23 mouse cellular contexts compared by ENCODE assay signal in genomic region chr11:17853832-17854231, GRCm38 (mm10).
DNase-seq lines count a peak whose midpoint lies in the region; ATAC-seq and TF ChIP-seq lines count a peak whose summit lies in the region.
"Had no signal": no experiment of that assay in that cellular context is flagged by ENCODE, and none has a peak within 500 bp of the region (broad histone marks: within the 10 kb centered on the region; RNA-seq: fewer than 3 reads in every experiment).

No protein-coding gene starts in this region.

- H3K27ac ChIP-seq in heart, embryonic 10.5 days: no peak overlapping the region
- no peak overlapping the region for H3K27ac ChIP-seq in lung, postnatal 0 days (ENCODE audit: low read length)
- no peak overlapping the region for H3K27ac ChIP-seq in CH12.LX (ENCODE audit: insufficient read depth, low read depth)

- no peak for TF ChIP-seq POLR2A in lung, adult 2 months (IDR thresholded peaks at IDR 0.05; ENCODE audit: borderline replicate concordance, extremely low read depth, low read depth, low read length)
- TF ChIP-seq POLR2A in CH12.LX (IDR thresholded peaks at IDR 0.05; ENCODE audit: low read depth, low read length): no peak

- H3K9ac ChIP-seq in lung, postnatal 0 days (replicated peaks; ENCODE audit: low read depth): no peak overlapping the region
- H3K9ac ChIP-seq in CH12.LX (ENCODE audit: insufficient read depth, low read depth): no peak overlapping the region

- no peaks in the 10 kb centered on the region for H3K4me1 ChIP-seq in heart, embryonic 10.5 days
- no peaks in the 10 kb centered on the region for H3K4me1 ChIP-seq in lung, postnatal 0 days (ENCODE audit: insufficient read depth, low read depth, low read length)
- H3K4me1 ChIP-seq in lung, adult 2 months (ENCODE audit: control insufficient read depth, insufficient read depth, low read length): no peaks in the 10 kb centered on the region
- H3K4me1 ChIP-seq in CH12.LX (ENCODE audit: control insufficient read depth in 1 of 2, insufficient read depth in 2 of 2): peaks cover 9 to 32% of the 10 kb centered on the region in 2 experiments

- no peak for TF ChIP-seq EP300 in lung, postnatal 0 days (IDR thresholded peaks at IDR 0.05)
- TF ChIP-seq EP300 in CH12.LX (IDR thresholded peaks at IDR 0.05; ENCODE audit: low read length): 0 out of 2 replicates have a peak, but pooled peaks have one; percentile 20

- no peaks in the 10 kb centered on the region for H3K9me3 ChIP-seq in heart, embryonic 10.5 days
- no peaks in the 10 kb centered on the region for H3K9me3 ChIP-seq in lung, postnatal 0 days (ENCODE audit: low read length)
- no peaks in the 10 kb centered on the region for H3K9me3 ChIP-seq in CH12.LX (replicated peaks; ENCODE audit: low read length)
- H3K9me3 ChIP-seq: G1E had no signal

- dilution Hi-C loops in CH12.LX (cut with MboI; ENCODE audit: extremely low pct_ligation_motif_present, extremely low pct_unique_long_range_greater_than_20kb, low sequenced_read_pairs): no loop called here

- no peaks in the 10 kb centered on the region for H3K36me3 ChIP-seq in heart, embryonic 10.5 days
- H3K36me3 ChIP-seq in lung, postnatal 0 days (ENCODE audit: insufficient read depth, low read length): no peaks in the 10 kb centered on the region
- H3K36me3 ChIP-seq in CH12.LX (replicated peaks in 1 of 2; ENCODE audit: control insufficient read depth in 1 of 2, insufficient read depth in 1 of 2, low read length in 1 of 2): no peaks in the 10 kb centered on the region
- H3K36me3 ChIP-seq: G1E had no signal

- no peaks in the 10 kb centered on the region for H3K79me2 ChIP-seq in CH12.LX (replicated peaks; ENCODE audit: control insufficient read depth, extremely low read depth, insufficient read depth, poor library complexity, severe bottlenecking)

- DNase-seq in heart, adult 11 months: peak; percentile 23
- DNase-seq in heart, embryonic 10.5 days (ENCODE audit: low spot score): no peak
- peak; percentile 37 for DNase-seq in lung, postnatal 0 days (ENCODE audit: low spot score)
- no peak for DNase-seq in lung, adult 2 months
- DNase-seq in CH12.LX (ENCODE audit: extremely low read depth): peak; percentile 64
- DNase-seq in ES-CJ7 (ENCODE audit: low read depth, low spot score): peak; percentile 27
- no peak for DNase-seq in B cell, adult 2 months
- DNase-seq in gastrocnemius, adult 18-20 months (ENCODE audit: low spot score): no peak
- DNase-seq: adrenal gland, adult 2 months; adrenal gland, adult 8-10 months; adrenal gland, postnatal 10 days; adrenal gland, postnatal 14 days; adrenal gland, postnatal 25 days; adrenal gland, postnatal 36 days; cerebellum, adult 11 months; cerebellum, adult 11-12 months; cerebellum, adult 18-20 months; cerebellum, adult 2 months; cerebellum, adult 8-10 months had no signal

- TF ChIP-seq RAD21 in CH12.LX (IDR thresholded peaks at IDR 0.05; ENCODE audit: low read depth, low read length): no peak

- H3K27me3 ChIP-seq in heart, embryonic 10.5 days (ENCODE audit: insufficient read depth, poor library complexity, severe bottlenecking): no peaks in the 10 kb centered on the region
- no peaks in the 10 kb centered on the region for H3K27me3 ChIP-seq in lung, postnatal 0 days (replicated peaks; ENCODE audit: insufficient read depth, low read length)
- H3K27me3 ChIP-seq in CH12.LX (replicated peaks): no peaks in the 10 kb centered on the region
- H3K27me3 ChIP-seq: Patski had no signal

- in situ Hi-C loops in CH12.LX (cut with MboI; ENCODE audit: low pct_ligation_motif_present, low pct_unique_long_range_greater_than_20kb, low sequenced_read_pairs): no loop called here

- H3K4me2 ChIP-seq in lung, postnatal 0 days (replicated peaks; ENCODE audit: low read depth, low read length): no peak overlapping the region
- H3K4me2 ChIP-seq in CH12.LX (ENCODE audit: insufficient read depth, low read depth, poor library complexity, severe bottlenecking): peak overlapping the region; percentile 13; the same call in 1 of the 2 replicates

- no peak overlapping the region for H3K4me3 ChIP-seq in heart, embryonic 10.5 days
- H3K4me3 ChIP-seq in lung, postnatal 0 days (ENCODE audit: low read depth, low read length): no peak overlapping the region
- no peak overlapping the region for H3K4me3 ChIP-seq in lung, adult 2 months (replicated peaks; ENCODE audit: extremely low read depth, low read depth, low read length)
- no peak overlapping the region for H3K4me3 ChIP-seq in CH12.LX (replicated peaks in 1 of 3; ENCODE audit: low read depth in 2 of 3, low read length in 2 of 3, poor library complexity in 1 of 3)

- peak; percentile 50; the same call in 1 of the 2 replicates for ATAC-seq in lung, postnatal 0 days
- ATAC-seq: activated CD4-positive, CD25-positive, alpha-beta regulatory T cell, adult 4 months; CD4-positive, CD25-positive, alpha-beta regulatory T cell, adult 4 months; Patski had no signal

- TF ChIP-seq CTCF in lung, postnatal 0 days (IDR thresholded peaks at IDR 0.05): no peak
- no peak for TF ChIP-seq CTCF in lung, adult 2 months (IDR thresholded peaks at IDR 0.05; ENCODE audit: insufficient read depth, low read length)
- no peak for TF ChIP-seq CTCF in CH12.LX (conservative IDR thresholded peaks at IDR 0.05 in 1 of 2, IDR thresholded peaks at IDR 0.05 in 1 of 2; ENCODE audit: low read depth in 2 of 2, low read length in 2 of 2)

- 73% methylated on average over 3 of the region's 3 CpGs for WGBS in heart, embryonic 10.5 days
- 62% methylated on average over 3 of the region's 3 CpGs for WGBS in lung, postnatal 0 days
- 64% methylated on average over 3 of the region's 3 CpGs for WGBS in lung, adult 2 months

TF ChIP-seq in CH12.LX, 34 proteins besides CTCF, POLR2A, EP300 and RAD21:
- peak; percentile 76 for TF ChIP-seq IRF4 (IDR thresholded peaks at IDR 0.05; ENCODE audit: low read depth, low read length)
- no peak for TF ChIP-seq ZKSCAN1 (IDR thresholded peaks at IDR 0.05; ENCODE audit: borderline replicate concordance, low read depth, low read length)

Comparison
In these comparisons a context has a peak if more than half of its experiments do, and no peak if none do; other contexts are left out.
1. DNase-seq: peak in heart, adult 11 months (single experiment), lung, postnatal 0 days (single experiment), CH12.LX (single experiment) and ES-CJ7 (single experiment); none in heart, embryonic 10.5 days (single experiment), lung, adult 2 months (single experiment), B cell, adult 2 months (0 of 2) and gastrocnemius, adult 18-20 months (single experiment).